Mouse (Mus musculus) stomach, postnatal 0 days (tissue): Measurements from ENCODE around the gene Snd1.

Experiments
- CTCF ChIP-seq: IDR thresholded peaks from 2 replicates; pipeline ENCODE4 v1.5.1; 2016; ENCODE audit warnings: antibody characterized with exemption, low read depth, mild to moderate bottlenecking, moderate library complexity
- EP300 ChIP-seq: optimal IDR thresholded peaks from 2 replicates; pipeline ENCODE3; 2016; ENCODE audit warnings: antibody characterized with exemption

DNA sequence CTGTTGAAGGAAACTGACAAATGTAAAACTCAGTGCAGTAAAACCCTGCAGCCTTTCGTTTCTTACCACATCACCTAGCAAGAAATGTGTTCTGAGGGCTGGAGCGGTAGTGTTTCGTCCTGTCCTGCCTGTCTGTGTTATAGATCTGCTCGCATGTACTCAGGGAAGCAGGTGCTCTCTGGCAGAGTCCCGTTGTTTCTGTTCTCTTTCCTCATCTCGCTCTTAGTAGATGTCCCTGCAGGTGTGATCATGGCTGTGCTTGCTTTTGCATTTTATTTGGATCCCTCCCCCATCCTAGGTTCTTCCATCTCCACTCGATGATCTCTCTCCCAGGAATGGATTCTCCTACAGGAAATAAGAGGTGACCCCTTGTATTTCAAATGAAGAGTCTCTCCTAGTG, 80.5 kb downstream of the Snd1 start:
- TF ChIP-seq EP300 (no peak), CTCF (no peak)
